8 mouse cellular contexts compared by ENCODE assay signal in the genomic region with DNA sequence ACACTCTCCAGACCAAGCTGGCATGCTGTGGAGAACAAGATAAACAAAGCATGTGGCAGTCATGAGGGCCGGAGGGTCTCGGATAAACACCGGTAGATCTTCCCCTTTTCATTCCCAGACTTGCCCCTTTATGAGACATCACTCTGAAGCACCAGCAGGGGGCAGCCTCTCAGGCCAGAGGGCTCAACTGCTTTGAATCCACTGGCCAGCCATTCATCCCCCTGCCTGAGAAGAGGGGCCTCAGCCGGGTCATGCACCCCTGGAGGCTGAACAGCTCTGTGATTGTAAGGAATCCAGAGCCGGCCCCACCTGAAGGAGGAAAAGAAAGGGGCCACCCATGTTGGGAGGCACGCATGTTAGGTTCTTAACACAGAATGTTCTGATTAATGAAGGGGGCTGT.
DNase-seq lines count a peak whose midpoint lies in the region; ATAC-seq and TF ChIP-seq lines count a peak whose summit lies in the region.
"Had no signal": no experiment of that assay in that cellular context is flagged by ENCODE, and none has a peak within 500 bp of the region (broad histone marks: within the 10 kb centered on the region; RNA-seq: fewer than 3 reads in every experiment).

No protein-coding gene starts in this region.

- H3K4me3 ChIP-seq in kidney, adult 2 months (ENCODE audit: insufficient read depth, low read depth, low read length): no peak overlapping the region
- no peak overlapping the region for H3K4me3 ChIP-seq in E14TG2a.4 (replicated peaks; ENCODE audit: low read length)
- H3K4me3 ChIP-seq in heart, embryonic 16.5 days (ENCODE audit: low read length): no peak overlapping the region
- H3K4me3 ChIP-seq: midbrain, embryonic 12.5 days had no signal

- TF ChIP-seq CTCF in kidney, adult 2 months (conservative IDR thresholded peaks at IDR 0.05; ENCODE audit: insufficient read depth, insufficient read length, low read depth, low read length): peak; percentile 71
- TF ChIP-seq CTCF in E14TG2a.4 (conservative IDR thresholded peaks at IDR 0.05; ENCODE audit: low read length): peak; percentile 73

- TF ChIP-seq POLR2A in kidney, adult 2 months (IDR thresholded peaks at IDR 0.05; ENCODE audit: low read depth, low read length): no peak

- no peak overlapping the region for H3K9ac ChIP-seq in heart, embryonic 16.5 days (ENCODE audit: low read length)
- H3K9ac ChIP-seq: midbrain, embryonic 12.5 days had no signal

- H3K36me3 ChIP-seq in kidney, adult 2 months (ENCODE audit: control insufficient read depth, insufficient read depth, low read length): no peaks in the 10 kb centered on the region
- H3K36me3 ChIP-seq in E14TG2a.4 (ENCODE audit: insufficient read depth, low read length): no peaks in the 10 kb centered on the region
- no peaks in the 10 kb centered on the region for H3K36me3 ChIP-seq in heart, embryonic 16.5 days (ENCODE audit: control insufficient read depth, insufficient read depth)
- H3K36me3 ChIP-seq: midbrain, embryonic 12.5 days had no signal

- WGBS in kidney, adult 2 months: 28% methylated on average over 6 of the region's 6 CpGs
- 29% methylated on average over 6 of the region's 6 CpGs for WGBS in heart, embryonic 16.5 days

- no peak overlapping the region for H3K27ac ChIP-seq in kidney, adult 2 months (ENCODE audit: insufficient read depth, low read depth, low read length)
- H3K27ac ChIP-seq in heart, embryonic 16.5 days (ENCODE audit: low read length): no peak overlapping the region; the same call in 1 of the 2 replicates
- H3K27ac ChIP-seq: midbrain, embryonic 12.5 days had no signal

- H3K4me1 ChIP-seq in kidney, adult 2 months (ENCODE audit: control insufficient read depth, insufficient read depth, low read length): no peaks in the 10 kb centered on the region
- peaks cover 6% of the 10 kb centered on the region; the same call in 1 of the 2 replicates for H3K4me1 ChIP-seq in E14TG2a.4 (replicated peaks; ENCODE audit: low read depth, low read length)
- H3K4me1 ChIP-seq in heart, embryonic 16.5 days (ENCODE audit: control insufficient read depth, insufficient read depth, low read length): peaks cover 32% of the 10 kb centered on the region

- no peak overlapping the region for H3K4me2 ChIP-seq in heart, embryonic 16.5 days (ENCODE audit: low read depth, low read length)
- H3K4me2 ChIP-seq: midbrain, embryonic 12.5 days had no signal

- peak; percentile 52 for DNase-seq in kidney, adult 2 months
- no peak for DNase-seq in kidney, adult 11 months
- peak; percentile 56 for DNase-seq in adrenal gland, postnatal 10 days
- peak; percentile 44 to 64 for DNase-seq in lung, adult 18-20 months
- no peak for DNase-seq in layer of hippocampus, adult 9-10 months (ENCODE audit: low spot score)

- no peaks in the 10 kb centered on the region for H3K27me3 ChIP-seq in kidney, adult 2 months (replicated peaks; ENCODE audit: control insufficient read depth, insufficient read depth, low read length)
- peaks cover 30% of the 10 kb centered on the region for H3K27me3 ChIP-seq in E14TG2a.4 (ENCODE audit: insufficient read depth, low read length)
- H3K27me3 ChIP-seq in heart, embryonic 16.5 days (ENCODE audit: control insufficient read depth, insufficient read depth, low read length): peaks cover 14% of the 10 kb centered on the region
- H3K27me3 ChIP-seq: midbrain, embryonic 12.5 days had no signal

- 0 out of 2 replicates have a peak, but pooled peaks have one; percentile 19 for ATAC-seq in heart, embryonic 16.5 days (replicated peaks; ENCODE audit: extremely low read depth, insufficient read depth, low FRiP score)

- no peaks in the 10 kb centered on the region for H3K9me3 ChIP-seq in E14TG2a.4 (ENCODE audit: low read length)
- H3K9me3 ChIP-seq in heart, embryonic 16.5 days (replicated peaks; ENCODE audit: control insufficient read depth, low read length): no peaks in the 10 kb centered on the region
- H3K9me3 ChIP-seq: midbrain, embryonic 12.5 days had no signal

Comparison
In these comparisons a context has a peak if more than half of its experiments do, and no peak if none do; other contexts are left out.
1. DNase-seq: peak in kidney, adult 2 months (single experiment), adrenal gland, postnatal 10 days (single experiment) and lung, adult 18-20 months (2 of 2); none in kidney, adult 11 months (single experiment) and layer of hippocampus, adult 9-10 months (single experiment).